ENCODE assay signal across 23 mouse cellular contexts in genomic region chr10:21347332-21347731, GRCm38 (mm10). TPM values are rescaled to one million over a fixed set of nuclear protein-coding genes. Genes with fewer than 3 reads are reported as not detected.
A peak's percentile ranks its signal among the peaks of the same experiment; 100 is the strongest.
DNase-seq lines count a peak whose midpoint lies in the region; ATAC-seq and TF ChIP-seq lines count a peak whose summit lies in the region.
"Had no signal": no experiment of that assay in that cellular context is flagged by ENCODE, and none has a peak within 500 bp of the region (broad histone marks: within the 10 kb centered on the region; RNA-seq: fewer than 3 reads in every experiment).

No protein-coding gene starts in this region.

- H3K4me3 ChIP-seq in megakaryocyte, embryonic 14.5 days (replicated peaks): peak overlapping the region; percentile 33
- no peak overlapping the region for H3K4me3 ChIP-seq in liver, postnatal 0 days (ENCODE audit: low read depth, low read length)
- H3K4me3 ChIP-seq: forebrain, embryonic 10.5 days; heart, embryonic 12.5 days; left cerebral cortex, adult 2 months; midbrain, embryonic 12.5 days; stomach, embryonic 15.5 days had no signal

- TF ChIP-seq CTCF in liver, postnatal 0 days (IDR thresholded peaks at IDR 0.05; ENCODE audit: low read depth): no peak

- peaks cover 13% of the 10 kb centered on the region for H3K4me1 ChIP-seq in megakaryocyte, embryonic 14.5 days
- peaks cover 9% of the 10 kb centered on the region; the same call in 1 of the 2 replicates for H3K4me1 ChIP-seq in liver, postnatal 0 days (ENCODE audit: insufficient read depth)
- H3K4me1 ChIP-seq: heart, embryonic 12.5 days; midbrain, embryonic 12.5 days; stomach, embryonic 15.5 days had no signal

- no peak overlapping the region for H3K4me2 ChIP-seq in liver, postnatal 0 days (ENCODE audit: low read depth, low read length)
- H3K4me2 ChIP-seq: heart, embryonic 12.5 days; midbrain, embryonic 12.5 days; stomach, embryonic 15.5 days had no signal

- no peaks in the 10 kb centered on the region for H3K27me3 ChIP-seq in megakaryocyte, embryonic 14.5 days (replicated peaks)
- H3K27me3 ChIP-seq in liver, postnatal 0 days (ENCODE audit: insufficient read depth, low read length): no peaks in the 10 kb centered on the region
- H3K27me3 ChIP-seq: heart, embryonic 12.5 days; midbrain, embryonic 12.5 days; stomach, embryonic 15.5 days had no signal

- no peak overlapping the region for H3K27ac ChIP-seq in liver, postnatal 0 days (ENCODE audit: low read depth)
- H3K27ac ChIP-seq: forebrain, embryonic 10.5 days; kidney, postnatal 0 days; left cerebral cortex, adult 2 months; midbrain, embryonic 12.5 days; stomach, embryonic 15.5 days had no signal

- ATAC-seq in megakaryocyte, adult 5-6 weeks (ENCODE audit: poor library complexity, severe bottlenecking): no peak
- no peak for ATAC-seq in CD4-positive, CD25-positive, alpha-beta regulatory T cell, adult 4 months
- ATAC-seq in liver, postnatal 0 days: no peak
- ATAC-seq: lung, postnatal 0 days had no signal

- TF ChIP-seq EP300 in liver, postnatal 0 days (IDR thresholded peaks at IDR 0.05; ENCODE audit: low read depth): no peak

- H3K9ac ChIP-seq in liver, postnatal 0 days (replicated peaks): no peak overlapping the region
- H3K9ac ChIP-seq: heart, embryonic 12.5 days; midbrain, embryonic 12.5 days; stomach, embryonic 15.5 days had no signal

- peaks cover 88% of the 10 kb centered on the region for H3K36me3 ChIP-seq in megakaryocyte, embryonic 14.5 days (replicated peaks; ENCODE audit: low read length)
- H3K36me3 ChIP-seq in liver, postnatal 0 days (replicated peaks; ENCODE audit: insufficient read depth, low read length): peaks cover 49% of the 10 kb centered on the region

- 91% methylated on average over 4 of the region's 4 CpGs for WGBS in liver, postnatal 0 days (ENCODE audit: insufficient replicate concordance)

- H3K9me3 ChIP-seq in megakaryocyte, embryonic 14.5 days: no peaks in the 10 kb centered on the region
- H3K9me3 ChIP-seq in liver, postnatal 0 days (ENCODE audit: low read length): no peaks in the 10 kb centered on the region
- H3K9me3 ChIP-seq: forebrain, embryonic 10.5 days; heart, embryonic 12.5 days; midbrain, embryonic 12.5 days; stomach, embryonic 15.5 days had no signal

- peak; percentile 18 for DNase-seq in cerebellum, adult 9-11 months
- no peak for DNase-seq in cerebellum, adult 18-20 months
- DNase-seq in layer of hippocampus, adult 9-10 months (ENCODE audit: low spot score): peak; percentile 7
- DNase-seq in liver, postnatal 0 days: no peak
- DNase-seq: adrenal gland, adult 2 months; gastrocnemius, postnatal 14 days; heart, postnatal 10 days; kidney, adult 18-20 months; thymus, postnatal 25 days had no signal

RNA-seq across cellular contexts. Expression of gene Aldh8a1, which starts 29.8 kb away (rescaled TPM):
- not detected in 2 replicates for polyA plus RNA-seq in megakaryocyte, embryonic 14.5 days (2012; ENCODE audit: insufficient read depth, low replicate concordance)
- total RNA-seq in megakaryocyte, adult 5-6 weeks (2015): 0.09 TPM in 1 of 2 replicates, not detected in the other
- total RNA-seq in megakaryocyte, adult 5-6 weeks (2017): 0.11 TPM in 1 of 2 replicates, not detected in the other
- polyA plus RNA-seq in CD4-positive, CD25-positive, alpha-beta regulatory T cell, adult 4 months (2017; shearing (Covaris generic)): not detected
- polyA plus RNA-seq in liver, postnatal 0 days (2015; fragmentation: Nextera tagmentation; extraction: Ambion mirVana): 111 and 117 TPM in 2 replicates
- total RNA-seq: gastrocnemius, postnatal 14 days; heart, postnatal 10 days; monocyte, adult 5-6 weeks had no signal
- polyA plus RNA-seq: adrenal gland, adult 2 months; embryonic facial prominence, embryonic 11.5 days; forebrain, embryonic 10.5 days; large intestine, adult 2 months; limb, embryonic 11.5 days had no signal

RNA-seq across cellular contexts. Expression of gene Hbs1l, which starts 51.6 kb away (rescaled TPM):
- 5.4 and 11.9 TPM in 2 replicates for polyA plus RNA-seq in megakaryocyte, embryonic 14.5 days (2012; ENCODE audit: insufficient read depth, low replicate concordance)
- 39.0 and 40.4 TPM in 2 replicates for total RNA-seq in megakaryocyte, adult 5-6 weeks (2015)
- total RNA-seq in megakaryocyte, adult 5-6 weeks (2017): 55.4 and 57.3 TPM in 2 replicates
- polyA plus RNA-seq in CD4-positive, CD25-positive, alpha-beta regulatory T cell, adult 4 months (2017; shearing (Covaris generic)): 100 to 1,000 TPM; 134 to 140 TPM
- polyA plus RNA-seq in liver, postnatal 0 days (2015; fragmentation: Nextera tagmentation; extraction: Ambion mirVana): 45.4 and 50.9 TPM in 2 replicates

Comparison
In these comparisons a context has a peak if more than half of its experiments do, and no peak if none do; other contexts are left out.
1. DNase-seq: peak in cerebellum, adult 9-11 months (single experiment) and layer of hippocampus, adult 9-10 months (single experiment); none in cerebellum, adult 18-20 months (0 of 2) and liver, postnatal 0 days (single experiment).
2. RNA of gene Aldh8a1, which starts 29.8 kb away (polyA plus RNA-seq): 111 to 117 TPM in liver, postnatal 0 days; not detected in megakaryocyte, embryonic 14.5 days and not detected in CD4-positive, CD25-positive, alpha-beta regulatory T cell, adult 4 months; every median in the first group is over 100 times any median in the second.